In genomic region chr9:37568605-37569214, GRCm38 (mm10) we compare ENCODE assay signal across 10 mouse cellular contexts. TPM values are rescaled to one million over a fixed set of nuclear protein-coding genes. Genes with fewer than 3 reads are reported as not detected.
A peak's percentile ranks its signal among the peaks of the same experiment; 100 is the strongest.
DNase-seq lines count a peak whose midpoint lies in the region; ATAC-seq and TF ChIP-seq lines count a peak whose summit lies in the region.
"Had no signal": no experiment of that assay in that cellular context is flagged by ENCODE, and none has a peak within 500 bp of the region (broad histone marks: within the 10 kb centered on the region; RNA-seq: fewer than 3 reads in every experiment).

No protein-coding gene starts in this region.

- no peak for TF ChIP-seq POLR2A in liver, adult 2 months (IDR thresholded peaks at IDR 0.05; ENCODE audit: extremely low read depth, insufficient read depth, low read length)
- TF ChIP-seq POLR2A in kidney, adult 2 months (IDR thresholded peaks at IDR 0.05; ENCODE audit: low read depth, low read length), result no peak

- no peak overlapping the region for H3K4me3 ChIP-seq in forebrain, embryonic 15.5 days
- no peak overlapping the region for H3K4me3 ChIP-seq in forebrain, embryonic 10.5 days
- H3K4me3 ChIP-seq in liver, adult 2 months (ENCODE audit: insufficient read depth, low read depth, low read length), result no peak overlapping the region
- no peak overlapping the region for H3K4me3 ChIP-seq in kidney, adult 2 months (ENCODE audit: insufficient read depth, low read depth, low read length)
- no peak overlapping the region for H3K4me3 ChIP-seq in liver, embryonic 15.5 days (replicated peaks)

- no peaks in the 10 kb centered on the region for H3K27me3 ChIP-seq in forebrain, embryonic 15.5 days
- H3K27me3 ChIP-seq in forebrain, embryonic 10.5 days (ENCODE audit: poor library complexity, severe bottlenecking), result 0 out of 2 replicates have a peak, but pooled peaks cover 11% of the 10 kb centered on the region
- H3K27me3 ChIP-seq in liver, adult 2 months (ENCODE audit: control insufficient read depth, insufficient read depth, low read length), result no peaks in the 10 kb centered on the region
- H3K27me3 ChIP-seq in kidney, adult 2 months (replicated peaks; ENCODE audit: control insufficient read depth, insufficient read depth, low read length), result no peaks in the 10 kb centered on the region
- no peaks in the 10 kb centered on the region for H3K27me3 ChIP-seq in liver, embryonic 15.5 days

- H3K4me2 ChIP-seq in forebrain, embryonic 15.5 days (replicated peaks), result no peak overlapping the region
- peak overlapping the region; percentile 51 for H3K4me2 ChIP-seq in liver, embryonic 15.5 days

- peak; percentile 43; the same call in 1 of the 2 replicates for ATAC-seq in forebrain, embryonic 15.5 days (replicated peaks)
- ATAC-seq in liver, embryonic 15.5 days (ENCODE audit: insufficient read depth), result no peak

- H3K27ac ChIP-seq in forebrain, embryonic 15.5 days (replicated peaks), result no peak overlapping the region
- H3K27ac ChIP-seq in forebrain, embryonic 10.5 days, result no peak overlapping the region
- H3K27ac ChIP-seq in liver, adult 2 months (replicated peaks; ENCODE audit: insufficient read depth, low read depth, low read length), result no peak overlapping the region
- H3K27ac ChIP-seq in kidney, adult 2 months (ENCODE audit: insufficient read depth, low read depth, low read length), result peak overlapping the region; percentile 96
- H3K27ac ChIP-seq in liver, embryonic 15.5 days (replicated peaks), result no peak overlapping the region

- H3K79me2 ChIP-seq in liver, adult 2 months (ENCODE audit: control insufficient read depth, insufficient read depth, low read length), result no peaks in the 10 kb centered on the region

- TF ChIP-seq CTCF in liver, adult 2 months (IDR thresholded peaks at IDR 0.05; ENCODE audit: low read depth, low read length), result no peak
- TF ChIP-seq CTCF in kidney, adult 2 months (conservative IDR thresholded peaks at IDR 0.05; ENCODE audit: insufficient read depth, insufficient read length, low read depth, low read length), result no peak

- H3K36me3 ChIP-seq in forebrain, embryonic 15.5 days, result no peaks in the 10 kb centered on the region
- H3K36me3 ChIP-seq in forebrain, embryonic 10.5 days (replicated peaks), result no peaks in the 10 kb centered on the region
- H3K36me3 ChIP-seq in liver, adult 2 months (ENCODE audit: control insufficient read depth, insufficient read depth, low read length), result no peaks in the 10 kb centered on the region
- no peaks in the 10 kb centered on the region for H3K36me3 ChIP-seq in kidney, adult 2 months (ENCODE audit: control insufficient read depth, insufficient read depth, low read length)
- H3K36me3 ChIP-seq in liver, embryonic 15.5 days (replicated peaks), result no peaks in the 10 kb centered on the region

- peaks cover 14% of the 10 kb centered on the region for H3K4me1 ChIP-seq in forebrain, embryonic 15.5 days
- H3K4me1 ChIP-seq in forebrain, embryonic 10.5 days, result peaks cover 18% of the 10 kb centered on the region
- H3K4me1 ChIP-seq in liver, adult 2 months (ENCODE audit: control insufficient read depth, insufficient read depth, low read length), result 0 out of 2 replicates have a peak, but pooled peaks cover 3% of the 10 kb centered on the region
- peaks cover 21% of the 10 kb centered on the region for H3K4me1 ChIP-seq in kidney, adult 2 months (ENCODE audit: control insufficient read depth, insufficient read depth, low read length)
- peaks cover 58% of the 10 kb centered on the region for H3K4me1 ChIP-seq in liver, embryonic 15.5 days (replicated peaks)

- H3K9ac ChIP-seq in forebrain, embryonic 15.5 days (replicated peaks), result no peak overlapping the region
- no peak overlapping the region for H3K9ac ChIP-seq in liver, adult 2 months (ENCODE audit: low read depth, low read length)
- H3K9ac ChIP-seq in liver, embryonic 15.5 days, result no peak overlapping the region

- WGBS in forebrain, embryonic 15.5 days, result 36% methylated on average over 4 of the region's 4 CpGs
- WGBS in forebrain, embryonic 10.5 days, result 62% methylated on average over 4 of the region's 4 CpGs
- 34% methylated on average over 4 of the region's 4 CpGs for WGBS in liver, adult 2 months
- 19% methylated on average over 4 of the region's 4 CpGs for WGBS in kidney, adult 2 months
- WGBS in liver, embryonic 15.5 days (ENCODE audit: insufficient replicate concordance), result 31% methylated on average over 4 of the region's 4 CpGs

- H3K9me3 ChIP-seq in forebrain, embryonic 15.5 days, result no peaks in the 10 kb centered on the region
- H3K9me3 ChIP-seq in forebrain, embryonic 10.5 days, result no peaks in the 10 kb centered on the region
- no peaks in the 10 kb centered on the region for H3K9me3 ChIP-seq in liver, embryonic 15.5 days (replicated peaks)

- DNase-seq in forebrain, embryonic 10.5 days (ENCODE audit: extremely low spot score, low spot score), result no peak
- DNase-seq in liver, adult 2 months (ENCODE audit: extremely low read depth, low read depth, low spot score), result peak; percentile 20
- DNase-seq in liver, result no peak
- DNase-seq in kidney, adult 2 months, result peak; percentile 72
- DNase-seq in right cerebral cortex, postnatal 4 days, result no peak
- no peak for DNase-seq in spleen, adult 18-20 months
- DNase-seq: cerebellum, postnatal 14 days; midbrain, embryonic 14.5 days had no signal

RNA-seq across cellular contexts. Expression of gene Siae, which starts 13.2 kb away (rescaled TPM):
- polyA plus RNA-seq in forebrain, embryonic 15.5 days (2015; fragmentation: Nextera tagmentation; extraction: Ambion mirVana), result 8.6 and 8.8 TPM in 2 replicates
- 5.6 and 6.5 TPM in 2 replicates for polyA plus RNA-seq in forebrain, embryonic 10.5 days (2016; fragmentation: Nextera tagmentation; extraction: Ambion mirVana)
- total RNA-seq in liver, adult 2 months (2014; rRNA removed), result 27.5 and 27.9 TPM in 2 replicates
- polyA plus RNA-seq in liver, adult 2 months (2012; rRNA removed), result 17.4 and 17.7 TPM in 2 replicates
- 17.8 and 18.3 TPM in 2 replicates for polyA plus RNA-seq in kidney, adult 2 months (2012; rRNA removed)
- 5.6 and 6.4 TPM in 2 replicates for polyA plus RNA-seq in liver, embryonic 15.5 days (2015; fragmentation: Nextera tagmentation; extraction: Ambion mirVana)

RNA-seq across cellular contexts. Expression of gene Nrgn, which starts 16.0 kb away (rescaled TPM):
- polyA plus RNA-seq in forebrain, embryonic 15.5 days (2015; fragmentation: Nextera tagmentation; extraction: Ambion mirVana), result 16.1 and 17.3 TPM in 2 replicates
- polyA plus RNA-seq in forebrain, embryonic 10.5 days (2016; fragmentation: Nextera tagmentation; extraction: Ambion mirVana), result 1.7 and 1.8 TPM in 2 replicates
- 0.09 TPM in 1 of 2 replicates, not detected in the other for total RNA-seq in liver, adult 2 months (2014; rRNA removed)
- polyA plus RNA-seq in liver, adult 2 months (2012; rRNA removed), result 0.25 and 0.86 TPM in 2 replicates
- 4.7 and 7.7 TPM in 2 replicates for polyA plus RNA-seq in kidney, adult 2 months (2012; rRNA removed)
- 5.4 and 6.2 TPM in 2 replicates for polyA plus RNA-seq in liver, embryonic 15.5 days (2015; fragmentation: Nextera tagmentation; extraction: Ambion mirVana)

RNA-seq across cellular contexts. Expression of gene Vsig2, which starts 29.7 kb away (rescaled TPM):
- 0.64 and 0.69 TPM in 2 replicates for polyA plus RNA-seq in forebrain, embryonic 15.5 days (2015; fragmentation: Nextera tagmentation; extraction: Ambion mirVana)
- 0.29 and 0.47 TPM in 2 replicates for polyA plus RNA-seq in forebrain, embryonic 10.5 days (2016; fragmentation: Nextera tagmentation; extraction: Ambion mirVana)
- 1.5 and 1.6 TPM in 2 replicates for total RNA-seq in liver, adult 2 months (2014; rRNA removed)
- 0.78 and 1.5 TPM in 2 replicates for polyA plus RNA-seq in liver, adult 2 months (2012; rRNA removed)
- 7.6 and 9.1 TPM in 2 replicates for polyA plus RNA-seq in kidney, adult 2 months (2012; rRNA removed)
- polyA plus RNA-seq in liver, embryonic 15.5 days (2015; fragmentation: Nextera tagmentation; extraction: Ambion mirVana), result 0.29 and 0.32 TPM in 2 replicates

RNA-seq across cellular contexts. Expression of gene Esam, which starts 40.8 kb away (rescaled TPM):
- polyA plus RNA-seq in forebrain, embryonic 15.5 days (2015; fragmentation: Nextera tagmentation; extraction: Ambion mirVana), result 34.3 and 34.5 TPM in 2 replicates
- 26.9 and 27.0 TPM in 2 replicates for polyA plus RNA-seq in forebrain, embryonic 10.5 days (2016; fragmentation: Nextera tagmentation; extraction: Ambion mirVana)
- total RNA-seq in liver, adult 2 months (2014; rRNA removed), result 7.7 and 13.5 TPM in 2 replicates
- 6.3 and 8.8 TPM in 2 replicates for polyA plus RNA-seq in liver, adult 2 months (2012; rRNA removed)
- polyA plus RNA-seq in kidney, adult 2 months (2012; rRNA removed), result 54.9 and 55.5 TPM in 2 replicates
- 14.5 and 17.9 TPM in 2 replicates for polyA plus RNA-seq in liver, embryonic 15.5 days (2015; fragmentation: Nextera tagmentation; extraction: Ambion mirVana)

RNA-seq across cellular contexts. Expression of gene Spa17, which starts 44.8 kb away (rescaled TPM):
- 7.7 and 7.9 TPM in 2 replicates for polyA plus RNA-seq in forebrain, embryonic 15.5 days (2015; fragmentation: Nextera tagmentation; extraction: Ambion mirVana)
- polyA plus RNA-seq in forebrain, embryonic 10.5 days (2016; fragmentation: Nextera tagmentation; extraction: Ambion mirVana), result 14.0 and 16.3 TPM in 2 replicates
- total RNA-seq in liver, adult 2 months (2014; rRNA removed), result 0.27 and 0.55 TPM in 2 replicates
- polyA plus RNA-seq in liver, adult 2 months (2012; rRNA removed), result 0.13 TPM in 1 of 2 replicates, not detected in the other
- 3.1 and 3.5 TPM in 2 replicates for polyA plus RNA-seq in kidney, adult 2 months (2012; rRNA removed)
- polyA plus RNA-seq in liver, embryonic 15.5 days (2015; fragmentation: Nextera tagmentation; extraction: Ambion mirVana), result 1.3 and 1.5 TPM in 2 replicates

Comparison
In these comparisons a context has a peak if more than half of its experiments do, and no peak if none do; other contexts are left out.
1. DNase-seq: peak in liver, adult 2 months (single experiment) and kidney, adult 2 months (single experiment); none in forebrain, embryonic 10.5 days (single experiment), liver (single experiment), right cerebral cortex, postnatal 4 days (single experiment) and spleen, adult 18-20 months (0 of 2).